Mouse (Mus musculus) bone marrow macrophage, adult 2 months (primary cell): ENCODE results near the gene Popdc2.

Experiments used
- CTCF ChIP-seq: IDR thresholded peaks from 2 replicates; pipeline ENCODE4 v1.5.1; 2012; ENCODE audit warnings: low read depth, mild to moderate bottlenecking, low read length, moderate library complexity
- POLR2A ChIP-seq: IDR thresholded peaks from 2 replicates; pipeline ENCODE4 v1.6.1; 2012; ENCODE audit warnings: mild to moderate bottlenecking, low read depth, low read length, borderline replicate concordance

- no peak for TF ChIP-seq POLR2A
- TF ChIP-seq CTCF, result no peak
Observed at GRCm38 (mm10) chr16:38358256-38358812, 3.7 kb upstream of the Popdc2 start.
